Mouse (Mus musculus): Measurements from ENCODE around the gene Col4a6.
A peak's percentile ranks its signal among the peaks of the same experiment; 100 is the strongest.

Gene Col4a6

DNA sequence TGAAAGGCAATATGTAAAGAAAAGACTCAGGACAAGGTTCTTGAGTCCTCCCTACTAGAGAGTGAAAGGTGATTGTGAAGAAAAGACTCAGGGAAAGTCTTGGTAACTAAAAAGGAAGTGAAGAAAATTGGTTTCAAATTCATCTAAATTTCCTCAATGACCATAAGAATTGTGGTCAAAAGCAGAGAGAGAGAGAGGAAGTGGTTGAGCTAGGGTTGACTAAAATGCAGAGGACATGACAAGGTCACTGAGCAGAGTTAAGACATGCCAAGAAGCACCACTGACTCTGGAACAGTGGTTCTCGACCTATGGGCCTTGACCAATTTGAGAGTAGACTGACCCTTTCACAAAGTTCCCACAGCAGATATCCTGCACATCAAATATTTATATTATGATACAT is 224.2 kb downstream of the Col4a6 start:
- DNase-seq (ENCODE audit: low spot score): no peak

DNA sequence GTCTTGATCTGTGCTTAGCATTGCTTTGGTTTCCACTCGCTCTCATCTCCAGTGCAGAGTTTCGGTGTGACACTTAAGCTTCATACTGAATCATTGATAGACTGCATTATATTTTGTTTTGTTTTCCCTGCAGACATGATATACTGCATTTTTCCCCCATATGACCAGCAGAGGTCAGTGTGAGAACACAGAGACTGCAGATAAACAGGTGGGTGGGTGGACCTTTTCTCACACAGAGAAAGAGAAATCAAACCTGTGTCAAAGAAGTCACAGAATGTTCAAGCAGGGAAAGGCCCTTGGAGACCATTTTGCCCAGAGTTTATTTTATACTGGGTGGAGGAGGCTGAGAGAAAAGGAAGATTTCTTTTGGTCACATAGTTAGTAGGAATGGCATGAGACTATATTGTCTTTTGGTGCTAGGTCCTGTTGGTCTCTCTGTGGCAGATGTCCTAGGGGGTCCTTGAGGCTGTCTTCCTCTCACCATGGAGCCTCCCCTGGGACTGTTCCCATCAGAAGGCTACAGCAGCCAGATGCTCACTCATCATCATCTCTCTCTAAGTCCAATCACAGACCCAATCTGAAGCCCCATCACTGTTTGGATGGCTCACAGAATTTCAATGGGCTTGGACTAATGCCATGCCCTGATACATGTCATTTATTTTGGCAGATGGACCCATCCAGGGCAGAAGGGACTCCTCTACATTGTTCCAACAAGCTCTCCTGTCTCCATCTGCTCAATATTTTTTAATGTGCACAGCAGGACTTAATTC is 237.1 kb downstream of the Col4a6 start:
- DNase-seq (ENCODE audit: low spot score): no peak

DNA sequence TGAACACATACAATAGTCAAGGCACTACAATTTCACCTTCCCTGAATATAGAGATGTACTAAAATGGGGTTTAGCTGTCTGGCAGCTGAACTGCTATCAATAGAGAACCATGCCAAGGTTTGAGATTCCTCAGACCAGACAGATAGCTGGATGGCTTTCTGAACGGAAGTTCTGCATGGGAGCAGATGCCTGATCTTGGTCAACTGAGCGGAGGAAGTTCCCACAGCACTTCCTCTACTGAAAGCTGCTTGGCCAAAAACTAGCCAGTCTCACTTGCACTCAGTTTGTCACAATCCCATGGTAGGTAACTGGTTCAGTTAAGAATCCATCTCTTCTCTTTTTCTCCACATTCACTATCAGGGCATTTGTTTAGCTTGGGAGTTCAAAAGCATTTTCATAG is 245.7 kb downstream of the Col4a6 start:
- no peak for DNase-seq (ENCODE audit: low spot score)

DNA sequence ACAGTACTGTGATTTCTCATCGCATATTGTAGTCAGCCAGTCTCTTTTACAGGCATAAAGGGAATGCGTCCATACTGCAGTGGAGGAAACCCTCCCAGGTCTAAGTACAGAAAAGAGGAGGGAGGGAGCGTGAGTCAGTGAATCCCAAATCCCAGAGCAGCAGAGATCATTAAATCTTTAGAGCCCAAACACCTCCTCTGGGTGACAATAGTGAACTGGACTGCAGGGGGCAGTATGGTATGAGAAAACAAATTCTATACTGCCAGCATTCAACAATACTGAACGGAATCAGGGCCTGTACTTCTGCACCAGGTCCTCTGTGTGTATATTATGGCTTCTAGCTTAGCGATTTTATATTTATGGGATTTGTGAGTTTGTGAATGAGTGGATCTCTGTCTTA is 261.1 kb downstream of the Col4a6 start:
- DNase-seq (ENCODE audit: low spot score): peak; percentile 21

DNA sequence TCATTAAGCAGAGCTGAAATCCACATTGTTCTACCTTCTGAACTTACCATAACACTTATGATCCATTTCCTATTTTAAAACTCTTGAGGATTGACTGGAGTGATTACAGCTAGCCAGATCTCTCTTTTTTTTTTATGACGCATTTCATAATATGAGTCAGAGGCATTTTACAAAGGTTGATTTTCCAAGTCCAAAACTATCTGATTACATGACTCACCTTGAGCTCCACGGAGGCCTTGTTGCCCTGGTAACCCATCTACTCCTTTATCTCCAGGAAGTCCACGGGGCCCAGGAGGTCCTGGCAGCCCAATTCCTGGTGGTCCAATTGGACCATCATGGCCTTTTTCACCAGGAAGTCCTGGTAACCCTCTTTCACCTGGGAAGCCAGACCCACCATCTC is 274.9 kb downstream of the Col4a6 start:
- DNase-seq (ENCODE audit: low spot score): no peak

DNA sequence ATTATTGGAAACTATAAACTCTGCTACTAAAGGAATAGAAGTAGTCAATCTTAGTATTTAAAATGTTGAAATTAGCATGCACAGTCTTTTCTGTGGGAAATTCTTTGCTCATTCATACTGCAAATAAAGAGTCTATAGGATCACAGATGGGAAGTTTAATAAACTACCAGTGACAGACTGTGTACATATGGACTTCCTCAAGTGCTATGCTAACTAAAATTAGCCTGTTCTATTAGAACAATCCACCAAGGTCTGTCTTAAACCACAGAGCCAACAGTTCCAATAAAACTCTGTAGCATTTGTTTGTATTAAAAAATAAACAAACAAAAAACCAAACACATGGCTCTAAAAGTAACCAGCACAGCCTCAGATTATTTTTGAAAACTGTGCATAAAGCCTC is 278.8 kb downstream of the Col4a6 start:
- no peak for DNase-seq (ENCODE audit: low spot score)

DNA sequence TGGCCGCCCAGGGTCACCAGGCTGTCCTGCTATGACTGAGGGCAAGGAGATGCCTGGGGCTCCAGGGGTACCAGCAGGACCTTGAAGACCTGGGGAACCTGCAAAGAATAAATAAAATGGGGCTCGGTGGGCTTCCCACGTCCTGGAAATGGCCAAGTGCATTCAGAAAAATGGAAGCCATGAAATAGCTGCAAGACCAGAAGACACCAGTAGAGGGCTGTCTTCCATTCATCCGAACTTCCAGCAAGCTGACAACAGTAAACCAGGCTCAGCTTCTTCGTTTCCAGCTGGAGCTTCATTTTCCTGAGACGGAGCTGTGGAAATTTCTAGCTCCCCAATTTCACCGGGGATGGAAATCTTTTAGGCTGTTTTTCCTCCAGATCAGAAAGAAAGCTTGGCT is 298.5 kb downstream of the Col4a6 start:
- no peak for DNase-seq (ENCODE audit: low spot score)

DNA sequence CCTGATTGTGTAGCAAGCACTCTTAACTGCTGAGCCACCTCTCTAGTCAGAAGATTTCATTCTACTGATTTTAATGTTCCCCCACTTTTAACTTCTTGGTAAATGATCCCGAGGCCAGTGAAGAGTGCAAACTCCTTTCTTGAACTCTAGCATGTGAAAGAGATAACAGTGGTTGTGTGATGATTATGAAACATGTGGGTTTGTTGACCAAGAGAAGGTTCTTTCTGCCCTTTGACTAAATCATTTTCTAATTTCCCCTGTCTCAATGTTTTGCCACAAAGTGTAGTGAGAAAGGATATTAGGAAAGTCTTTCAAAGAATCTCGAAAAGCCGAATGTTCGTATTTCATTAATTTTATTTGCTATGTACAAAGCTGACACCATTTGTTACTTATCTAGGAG is 308.8 kb downstream of the Col4a6 start:
- DNase-seq (ENCODE audit: low spot score): no peak

DNA sequence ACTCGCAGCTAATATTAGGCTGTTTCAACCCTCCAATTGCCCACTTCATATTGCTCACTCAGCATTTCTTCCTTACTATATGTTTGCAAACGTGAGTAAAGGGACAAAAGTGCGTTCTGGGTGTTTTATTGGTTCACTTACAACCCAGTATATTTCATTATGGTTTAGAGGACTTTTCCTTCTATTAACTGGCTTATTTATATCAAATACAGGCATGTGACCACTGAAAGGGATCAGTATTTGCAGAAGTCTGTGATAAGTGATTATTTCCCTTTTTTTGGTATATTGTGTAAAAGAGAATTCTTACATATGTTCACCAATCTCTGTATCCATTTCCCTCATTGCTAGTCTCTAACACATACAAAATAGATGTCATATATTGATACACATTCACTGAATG is 313.5 kb downstream of the Col4a6 start:
- no peak for DNase-seq (ENCODE audit: low spot score)

DNA sequence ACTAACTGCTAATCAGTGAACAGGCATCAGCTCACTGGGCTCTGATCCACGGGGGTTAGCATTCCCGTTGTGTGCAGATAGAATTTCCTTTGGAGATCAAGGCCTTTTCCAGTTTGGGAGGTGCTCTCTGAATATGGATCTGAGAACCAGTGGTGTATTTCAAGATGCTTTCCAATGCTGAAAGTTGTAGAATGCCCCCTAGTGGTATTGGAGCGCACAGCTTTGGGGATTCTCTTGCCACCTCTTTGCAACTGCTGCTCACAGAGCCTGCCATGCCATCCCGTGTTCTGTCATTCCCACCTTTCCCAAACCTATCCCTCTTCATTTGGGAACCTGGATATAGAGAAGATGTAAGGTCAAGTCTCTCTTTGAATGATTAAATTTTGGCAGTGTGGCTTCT is 315.7 kb downstream of the Col4a6 start:
- no peak for DNase-seq (ENCODE audit: low spot score)

DNA sequence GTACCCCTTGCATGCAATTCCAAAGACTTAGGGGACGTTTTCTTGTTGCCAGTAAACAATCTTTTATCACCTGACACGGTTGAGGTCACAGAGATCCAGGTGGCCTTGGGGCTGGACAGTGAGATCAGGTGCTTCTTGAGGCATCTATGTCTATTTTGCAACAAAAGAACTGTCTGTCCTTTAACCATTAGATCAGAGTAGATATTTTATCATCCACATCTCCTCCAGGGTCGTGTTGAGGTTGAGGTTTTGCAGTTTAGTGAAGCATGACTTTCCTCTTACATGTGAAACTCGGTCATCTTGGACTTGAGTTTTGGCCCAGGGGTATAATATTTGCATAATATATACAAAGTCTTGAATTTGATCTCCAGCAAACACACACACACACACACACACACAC is 316.2 kb downstream of the Col4a6 start:
- DNase-seq (ENCODE audit: low spot score): no peak

DNA sequence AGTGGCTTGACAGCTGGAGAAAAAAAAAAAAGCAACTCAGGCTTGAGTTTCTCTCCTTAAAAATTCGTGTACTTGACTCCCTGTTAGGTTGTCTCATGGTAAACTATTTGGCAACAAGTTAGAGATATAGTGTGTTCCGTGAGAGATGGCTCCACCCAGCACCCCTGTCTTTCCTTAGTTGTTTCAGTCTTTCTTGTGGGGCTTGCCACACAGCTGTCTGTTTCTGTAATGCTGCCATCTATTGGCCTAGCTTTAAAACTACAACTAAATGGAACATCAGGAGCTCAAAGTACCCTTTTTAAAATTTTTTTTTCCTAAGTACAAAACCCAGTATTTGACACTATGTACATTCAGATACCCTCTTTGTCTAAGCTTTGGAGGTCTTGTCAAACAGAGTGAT is 317.2 kb downstream of the Col4a6 start:
- no peak for DNase-seq (ENCODE audit: low spot score)

DNA sequence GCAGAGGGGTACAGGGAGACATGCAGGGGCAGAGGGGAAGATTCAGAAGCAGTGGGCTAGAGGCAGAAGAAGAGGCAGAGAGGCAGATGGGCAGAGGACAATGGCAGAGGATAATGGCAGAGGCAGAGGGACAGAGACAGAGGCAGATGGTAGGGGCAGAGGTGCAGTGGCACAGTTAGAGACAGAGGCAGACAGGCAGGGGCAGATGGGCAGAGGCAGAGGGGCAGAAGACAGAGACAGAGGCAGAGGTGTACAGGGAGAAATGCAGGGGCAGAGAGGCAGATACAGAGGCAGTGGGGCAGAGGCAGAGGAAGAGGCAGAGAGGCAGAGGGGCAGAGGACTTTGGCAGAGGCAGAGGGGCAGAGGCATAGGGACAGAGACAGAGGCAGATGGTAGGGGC is 322.7 kb downstream of the Col4a6 start:
- no peak for DNase-seq (ENCODE audit: low spot score)

DNA sequence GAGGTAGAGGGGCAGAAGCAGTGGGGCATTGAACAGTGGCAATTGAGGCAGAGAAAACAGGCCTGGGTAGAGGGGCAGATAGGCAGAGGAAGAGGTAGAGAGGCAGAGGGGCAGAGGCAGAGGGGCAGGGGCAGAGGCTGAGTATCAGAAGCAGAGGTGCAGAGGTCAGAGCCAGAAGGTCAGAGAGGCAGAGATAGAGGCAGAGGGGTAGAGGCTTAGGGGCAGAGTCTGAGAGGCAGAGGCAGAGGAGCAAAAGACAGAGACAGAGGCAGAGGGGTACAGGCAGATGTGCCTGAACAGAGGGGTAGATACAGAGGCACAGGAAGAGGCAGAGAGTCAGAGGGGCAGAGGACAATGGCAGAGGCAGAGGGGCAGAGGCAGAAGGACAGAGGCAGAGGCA is 323.6 kb downstream of the Col4a6 start:
- DNase-seq (ENCODE audit: low spot score): no peak

DNA sequence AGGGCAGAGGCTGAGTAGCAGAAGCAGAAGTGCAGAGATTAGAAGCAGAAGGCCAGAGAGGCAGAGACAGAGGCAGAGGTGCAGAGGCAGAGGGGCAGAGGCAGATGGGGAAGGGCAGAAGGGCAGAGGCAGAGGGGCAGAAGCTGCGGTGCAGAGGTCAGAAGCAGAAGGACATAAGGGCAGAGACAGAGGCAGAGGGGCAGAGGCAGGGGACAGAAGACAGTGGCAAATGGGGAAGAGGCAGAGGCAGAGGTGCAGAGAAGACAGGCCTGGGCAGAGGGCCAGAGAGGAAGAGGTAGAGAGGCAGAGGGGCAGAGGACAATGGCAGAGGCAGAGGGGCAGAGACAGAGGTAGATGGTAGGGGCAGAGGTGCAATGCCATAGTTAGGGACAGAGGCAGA is 324.2 kb downstream of the Col4a6 start:
- no peak for DNase-seq (ENCODE audit: low spot score)
